18 mouse cellular contexts compared by ENCODE assay signal in genomic region chr1:125550359-125550758, GRCm38 (mm10). TPM values are rescaled to one million over a fixed set of nuclear protein-coding genes. Genes with fewer than 3 reads are reported as not detected.
A peak's percentile ranks its signal among the peaks of the same experiment; 100 is the strongest.
DNase-seq lines count a peak whose midpoint lies in the region; ATAC-seq and TF ChIP-seq lines count a peak whose summit lies in the region.
"Had no signal": no experiment of that assay in that cellular context is flagged by ENCODE, and none has a peak within 500 bp of the region (broad histone marks: within the 10 kb centered on the region; RNA-seq: fewer than 3 reads in every experiment).

No protein-coding gene starts in this region.

- TF ChIP-seq POLR2A in small intestine, adult 2 months (IDR thresholded peaks at IDR 0.05; ENCODE audit: low read depth, low read length): no peak
- no peak for TF ChIP-seq POLR2A in cerebellum, adult 2 months (IDR thresholded peaks at IDR 0.05; ENCODE audit: borderline replicate concordance, insufficient read depth, low read length)

- no peak overlapping the region for H3K4me3 ChIP-seq in limb, embryonic 13.5 days
- H3K4me3 ChIP-seq in limb, embryonic 10.5 days: no peak overlapping the region
- no peak overlapping the region for H3K4me3 ChIP-seq in intestine, embryonic 14.5 days (ENCODE audit: low read depth, low read length)
- no peak overlapping the region for H3K4me3 ChIP-seq in intestine, postnatal 0 days (ENCODE audit: low read depth, low read length)
- H3K4me3 ChIP-seq in small intestine, adult 2 months (ENCODE audit: low read depth, low read length): no peak overlapping the region
- no peak overlapping the region for H3K4me3 ChIP-seq in cerebellum, adult 2 months (replicated peaks; ENCODE audit: insufficient read depth, low read depth, low read length)
- H3K4me3 ChIP-seq: embryonic facial prominence, embryonic 12.5 days; heart, embryonic 12.5 days; limb, embryonic 12.5 days had no signal

- no peak for DNase-seq in limb, embryonic 10.5 days (ENCODE audit: low spot score)
- no peak for DNase-seq in intestine, embryonic 14.5 days (ENCODE audit: low spot score)
- no peak for DNase-seq in gastrocnemius, adult 18-20 months (ENCODE audit: low spot score)
- no peak for DNase-seq in cerebellum, adult 2 months
- DNase-seq: adrenal gland, postnatal 36 days; cerebellum, adult 8-10 months; gastrocnemius, postnatal 25 days; layer of hippocampus, adult 9-11 months; midbrain, embryonic 14.5 days had no signal

- no peak for TF ChIP-seq CTCF in intestine, postnatal 0 days (IDR thresholded peaks at IDR 0.05; ENCODE audit: low read depth)
- no peak for TF ChIP-seq CTCF in small intestine, adult 2 months (IDR thresholded peaks at IDR 0.05; ENCODE audit: extremely low read depth, insufficient read length, insufficient replicate concordance, low read depth, low read length)
- no peak for TF ChIP-seq CTCF in cerebellum, adult 2 months (IDR thresholded peaks at IDR 0.05; ENCODE audit: borderline replicate concordance, insufficient read depth, low read depth, low read length)

- H3K4me1 ChIP-seq in limb, embryonic 13.5 days: peaks cover 11% of the 10 kb centered on the region
- H3K4me1 ChIP-seq in limb, embryonic 10.5 days: no peaks in the 10 kb centered on the region
- H3K4me1 ChIP-seq in intestine, embryonic 14.5 days (replicated peaks; ENCODE audit: control insufficient read depth, insufficient read depth, low read length): no peaks in the 10 kb centered on the region
- no peaks in the 10 kb centered on the region; the same call in 1 of the 2 replicates for H3K4me1 ChIP-seq in intestine, postnatal 0 days (replicated peaks; ENCODE audit: control insufficient read depth, insufficient read depth, low read length)
- peaks cover 3% of the 10 kb centered on the region; the same call in 1 of the 2 replicates for H3K4me1 ChIP-seq in small intestine, adult 2 months (ENCODE audit: control insufficient read depth, insufficient read depth, insufficient read length, low read length)
- no peaks in the 10 kb centered on the region for H3K4me1 ChIP-seq in cerebellum, adult 2 months (ENCODE audit: control insufficient read depth, insufficient read depth, low read length)
- H3K4me1 ChIP-seq: embryonic facial prominence, embryonic 12.5 days; heart, embryonic 12.5 days; limb, embryonic 12.5 days had no signal

- H3K27me3 ChIP-seq in limb, embryonic 13.5 days: no peaks in the 10 kb centered on the region
- H3K27me3 ChIP-seq in limb, embryonic 10.5 days (ENCODE audit: low read depth, poor library complexity, severe bottlenecking): no peaks in the 10 kb centered on the region
- H3K27me3 ChIP-seq in intestine, embryonic 14.5 days (replicated peaks; ENCODE audit: control insufficient read depth, insufficient read depth, low read length): no peaks in the 10 kb centered on the region
- no peaks in the 10 kb centered on the region for H3K27me3 ChIP-seq in intestine, postnatal 0 days (replicated peaks; ENCODE audit: control insufficient read depth, insufficient read depth, low read length)
- no peaks in the 10 kb centered on the region for H3K27me3 ChIP-seq in small intestine, adult 2 months (ENCODE audit: control insufficient read depth, insufficient read depth, low read length)
- no peaks in the 10 kb centered on the region for H3K27me3 ChIP-seq in cerebellum, adult 2 months (ENCODE audit: control insufficient read depth, insufficient read depth, low read length)
- H3K27me3 ChIP-seq: embryonic facial prominence, embryonic 12.5 days; heart, embryonic 12.5 days; limb, embryonic 12.5 days; Patski had no signal

- no peak overlapping the region for H3K4me2 ChIP-seq in limb, embryonic 13.5 days (replicated peaks)
- peak overlapping the region; percentile 35; the same call in 1 of the 2 replicates for H3K4me2 ChIP-seq in intestine, embryonic 14.5 days (ENCODE audit: low read length)
- peak overlapping the region; percentile 43 for H3K4me2 ChIP-seq in intestine, postnatal 0 days (replicated peaks; ENCODE audit: low read depth)
- H3K4me2 ChIP-seq: embryonic facial prominence, embryonic 12.5 days; heart, embryonic 12.5 days; hindbrain, embryonic 14.5 days; limb, embryonic 12.5 days had no signal

- WGBS in limb, embryonic 13.5 days: 42% methylated on average over 1 of the region's 1 CpGs
- WGBS in limb, embryonic 10.5 days: 75% methylated on average over 1 of the region's 1 CpGs
- 10% methylated on average over 1 of the region's 1 CpGs for WGBS in intestine, embryonic 14.5 days
- 16% methylated on average over 1 of the region's 1 CpGs for WGBS in intestine, postnatal 0 days
- WGBS in small intestine, adult 2 months: 7% methylated on average over 1 of the region's 1 CpGs
- 83% methylated on average over 1 of the region's 1 CpGs for WGBS in cerebellum, adult 2 months

- no peak for ATAC-seq in limb, embryonic 13.5 days (ENCODE audit: low FRiP score, low read depth)
- ATAC-seq in intestine, embryonic 14.5 days (replicated peaks; ENCODE audit: low FRiP score, low TSS enrichment, low read depth): peak; percentile 89
- peak; percentile 89 for ATAC-seq in intestine, postnatal 0 days
- ATAC-seq: activated CD4-positive, CD25-positive, alpha-beta regulatory T cell, adult 4 months; Patski had no signal

- peak overlapping the region; percentile 44; the same call in 1 of the 2 replicates for H3K27ac ChIP-seq in limb, embryonic 13.5 days
- H3K27ac ChIP-seq in limb, embryonic 10.5 days: no peak overlapping the region
- peak overlapping the region; percentile 80 for H3K27ac ChIP-seq in intestine, embryonic 14.5 days (ENCODE audit: low read depth)
- peak overlapping the region; percentile 82 for H3K27ac ChIP-seq in intestine, postnatal 0 days (ENCODE audit: low read depth, low read length)
- peak overlapping the region; percentile 97 for H3K27ac ChIP-seq in small intestine, adult 2 months (ENCODE audit: insufficient read depth, low read depth, low read length)
- H3K27ac ChIP-seq in cerebellum, adult 2 months (ENCODE audit: insufficient read depth, low read length): no peak overlapping the region
- H3K27ac ChIP-seq: embryonic facial prominence, embryonic 12.5 days; hindbrain, embryonic 14.5 days; limb, embryonic 12.5 days had no signal

- H3K9me3 ChIP-seq in limb, embryonic 13.5 days: no peaks in the 10 kb centered on the region
- H3K9me3 ChIP-seq in limb, embryonic 10.5 days (replicated peaks): no peaks in the 10 kb centered on the region
- H3K9me3 ChIP-seq in intestine, embryonic 14.5 days (ENCODE audit: control insufficient read depth, low read length): no peaks in the 10 kb centered on the region
- no peaks in the 10 kb centered on the region for H3K9me3 ChIP-seq in intestine, postnatal 0 days (ENCODE audit: control insufficient read depth)
- H3K9me3 ChIP-seq: embryonic facial prominence, embryonic 12.5 days; heart, embryonic 12.5 days; limb, embryonic 12.5 days had no signal

- H3K36me3 ChIP-seq in limb, embryonic 13.5 days: no peaks in the 10 kb centered on the region
- H3K36me3 ChIP-seq in limb, embryonic 10.5 days: no peaks in the 10 kb centered on the region
- no peaks in the 10 kb centered on the region for H3K36me3 ChIP-seq in intestine, embryonic 14.5 days (ENCODE audit: control insufficient read depth, insufficient read depth, low read length)
- H3K36me3 ChIP-seq in intestine, postnatal 0 days (ENCODE audit: control insufficient read depth, insufficient read depth): no peaks in the 10 kb centered on the region
- no peaks in the 10 kb centered on the region for H3K36me3 ChIP-seq in small intestine, adult 2 months (ENCODE audit: control insufficient read depth, insufficient read depth, low read length)
- H3K36me3 ChIP-seq: embryonic facial prominence, embryonic 12.5 days; heart, embryonic 12.5 days; limb, embryonic 12.5 days had no signal

- no peak overlapping the region for H3K9ac ChIP-seq in limb, embryonic 13.5 days
- H3K9ac ChIP-seq in intestine, embryonic 14.5 days (ENCODE audit: low read length): no peak overlapping the region
- no peak overlapping the region for H3K9ac ChIP-seq in intestine, postnatal 0 days (ENCODE audit: low read depth, low read length)
- H3K9ac ChIP-seq: embryonic facial prominence, embryonic 12.5 days; heart, embryonic 12.5 days; hindbrain, embryonic 14.5 days; limb, embryonic 12.5 days had no signal

RNA-seq across cellular contexts. Expression of gene Slc35f5, which starts 10.0 kb away (rescaled TPM):
- 55.0 and 56.0 TPM in 2 replicates for polyA plus RNA-seq in limb, embryonic 13.5 days (2015; fragmentation: Nextera tagmentation; extraction: Ambion mirVana)
- 18.2 and 25.3 TPM in 2 replicates for polyA plus RNA-seq in limb, embryonic 10.5 days (2016; fragmentation: Nextera tagmentation; extraction: Ambion mirVana)
- 49.1 and 51.4 TPM in 2 replicates for polyA plus RNA-seq in intestine, embryonic 14.5 days (2014; fragmentation: Nextera tagmentation; extraction: Ambion mirVana)
- 36.2 and 37.4 TPM in 2 replicates for polyA plus RNA-seq in intestine, postnatal 0 days (2015; fragmentation: Nextera tagmentation; extraction: Ambion mirVana)
- polyA plus RNA-seq in small intestine, adult 2 months (2012; rRNA removed): 14.4 and 29.4 TPM in 2 replicates
- 10 to 100 TPM; 17.7 to 42.4 TPM for total RNA-seq in gastrocnemius, adult 18-20 months (2021)
- polyA plus RNA-seq in cerebellum, adult 2 months (2012; rRNA removed): 17.3 and 18.9 TPM in 2 replicates

Comparison
In these comparisons a context has a peak if more than half of its experiments do, and no peak if none do; other contexts are left out.
1. H3K27ac ChIP-seq: peak in limb, embryonic 13.5 days (single experiment), intestine, embryonic 14.5 days (single experiment), intestine, postnatal 0 days (single experiment) and small intestine, adult 2 months (single experiment); none in limb, embryonic 10.5 days (single experiment) and cerebellum, adult 2 months (single experiment).